Mouse (Mus musculus): Measurements from ENCODE around the gene Pbxip1.

- TF ChIP-seq CTCF (IDR thresholded peaks at IDR 0.05; ENCODE audit: low read depth) (no peak), EP300 (optimal IDR thresholded peaks at IDR 0.05) (no peak)
Measured at GRCm38 (mm10) chr3:89458372-89458964, 22.0 kb downstream of the Pbxip1 start.
